Mouse (Mus musculus) lung, adult 2 months (tissue): ENCODE data around the gene Cfd.

ENCODE experiments used
- CTCF ChIP-seq: fragments of 200-500 bp; IDR thresholded peaks from 2 replicates; pipeline ENCODE4 v1.5.1; 2011; ENCODE audit warnings: mild to moderate bottlenecking, low read length, control low read depth; ENCODE audit not compliant: insufficient read depth
- POLR2A ChIP-seq: fragments of 200-500 bp; IDR thresholded peaks from 2 replicates; pipeline ENCODE4 v1.6.1; 2011; ENCODE audit warnings: low read depth, mild to moderate bottlenecking, control low read depth, low read length, borderline replicate concordance; ENCODE audit errors: extremely low read depth

DNA sequence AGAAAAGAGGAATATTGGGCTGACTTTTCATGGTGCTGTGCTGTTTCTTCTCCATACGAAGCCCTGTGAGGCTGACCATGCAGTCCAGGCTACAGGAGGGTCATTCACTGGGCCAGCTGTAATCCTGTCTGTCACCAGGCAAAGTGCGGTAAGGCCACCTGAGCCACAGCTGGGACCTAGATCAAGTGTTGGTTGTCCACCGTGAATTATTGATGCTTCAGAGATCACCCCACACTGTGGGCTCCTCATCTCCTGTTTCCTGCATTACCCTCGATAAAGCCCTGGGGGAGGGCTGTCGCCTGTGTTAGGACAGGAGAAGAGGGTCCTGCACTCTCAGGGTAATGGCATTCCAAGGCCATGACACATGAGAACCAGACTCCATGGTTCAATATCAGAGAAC lies 44.1 kb upstream of the Cfd start:
- TF ChIP-seq CTCF (no peak), POLR2A (no peak)
